Mouse (Mus musculus) liver, adult 2 months (tissue): Measurements from ENCODE around the gene Cnot8. TPM values are rescaled to one million over a fixed set of nuclear protein-coding genes. Genes with fewer than 3 reads are reported as not detected.

Experiments
- DNase-seq: peaks from one replicate; pipeline ENCODE4 v3.0.0-alpha.2; 2011; ENCODE audit warnings: low read depth, low spot score; ENCODE audit errors: extremely low read depth
- H3K27ac ChIP-seq: fragments of 200-500 bp; replicated peaks from 2 replicates; pipeline ENCODE4 v1.5.1; 2012; ENCODE audit warnings: low read depth, mild to moderate bottlenecking, control low read depth, inconsistent platforms, low read length; ENCODE audit not compliant: insufficient read depth
- H3K27me3 ChIP-seq: fragments of 200-500 bp; 2 replicates; pipeline ENCODE4 v1.6.1; 2012; ENCODE audit warnings: mild to moderate bottlenecking, moderate library complexity, low read length, inconsistent platforms; ENCODE audit not compliant: control insufficient read depth, insufficient read depth
- H3K36me3 ChIP-seq: fragments of 200-500 bp; 2 replicates; pipeline ENCODE4 v1.6.1; 2012; ENCODE audit warnings: low read length, inconsistent platforms; ENCODE audit not compliant: control insufficient read depth, insufficient read depth
- H3K4me1 ChIP-seq: fragments of 200-500 bp; 2 replicates; pipeline ENCODE4 v1.6.1; 2011; ENCODE audit warnings: low read length; ENCODE audit not compliant: control insufficient read depth, insufficient read depth
- H3K4me3 ChIP-seq: fragments of 200-500 bp; 2 replicates; pipeline ENCODE4 v1.5.1; 2011; ENCODE audit warnings: low read depth, mild to moderate bottlenecking, control low read depth, low read length, moderate library complexity; ENCODE audit not compliant: insufficient read depth
- H3K79me2 ChIP-seq: fragments of 200-500 bp; 2 replicates; pipeline ENCODE4 v1.6.1; 2012; ENCODE audit warnings: inconsistent platforms, mild to moderate bottlenecking, low read length, moderate library complexity; ENCODE audit not compliant: control insufficient read depth, insufficient read depth
- H3K9ac ChIP-seq: fragments of 200-500 bp; 2 replicates; pipeline ENCODE4 v1.6.1; 2012; ENCODE audit warnings: low read depth, mild to moderate bottlenecking, control low read depth, inconsistent platforms, low read length
- CTCF ChIP-seq: fragments of 200-500 bp; IDR thresholded peaks from 2 replicates; pipeline ENCODE4 v1.5.1; 2011; ENCODE audit warnings: low read depth, low read length, control low read depth
- POLR2A ChIP-seq: fragments of 200-500 bp; IDR thresholded peaks from 2 replicates; pipeline ENCODE4 v1.6.1; 2011; ENCODE audit warnings: low read length, control low read depth; ENCODE audit not compliant: insufficient read depth; ENCODE audit errors: extremely low read depth
- WGBS: fragments of 180-500 bp; shearing (Covaris S2); methylation state at CpG from one replicate; pipeline ENCODE4 v1.1.7; 2018; 5-methylcytosine and 5-hydroxymethylcytosine counted together
- polyA plus RNA-seq: library from polyadenylated mRNA; depleted of rRNA; stranded (reverse); fragments of >200 nt; gene quantifications from 2 replicates; pipeline ENCODE4 v1.2.3, GENCODE M21; 2012
- total RNA-seq: library from RNA; depleted of rRNA; stranded (reverse); fragments of >200 nt; gene quantifications from 2 replicates; pipeline ENCODE4 v1.2.3, GENCODE M21; 2014

Cnot8 gene
- total and polyA plus RNA-seq, 2 experiments, result 40.2 to 48.0 TPM

GRCm38 (mm10) chr11:58125021-58125420 is 21.1 kb downstream of the Cnot8 start:
- no peak for DNase-seq
- H3K27ac ChIP-seq, result no peak overlapping the region
- no peak for TF ChIP-seq POLR2A
- H3K4me3 ChIP-seq, result no peak overlapping the region
- H3K36me3 ChIP-seq, result peaks cover 23% of the 10 kb centered on the region; the same call in 1 of the 2 replicates
- H3K4me1 ChIP-seq, result peaks cover 7% of the 10 kb centered on the region
- WGBS, result 85% methylated on average over 11 of the region's 11 CpGs
- H3K9ac ChIP-seq, result no peak overlapping the region
- H3K27me3 ChIP-seq, result no peaks in the 10 kb centered on the region
- H3K79me2 ChIP-seq, result no peaks in the 10 kb centered on the region

GRCm38 (mm10) chr11:58126397-58127160 is 22.6 kb downstream of the Cnot8 start:
- DNase-seq, result peak; percentile 90
- Histone ChIP-seq H3K27me3 (no peaks in the 10 kb centered on the region), H3K27ac (peak overlapping the region; percentile 22), H3K36me3 (peaks cover 13% of the 10 kb centered on the region; the same call in 1 of the 2 replicates), H3K79me2 (no peaks in the 10 kb centered on the region), H3K4me1 (peaks cover 7% of the 10 kb centered on the region), H3K9ac (no peak overlapping the region), H3K4me3 (no peak overlapping the region)
- WGBS, result 28% methylated on average over 7 of the region's 7 CpGs
- TF ChIP-seq CTCF, result peak; percentile 56
- TF ChIP-seq POLR2A, result no peak

- H3K36me3 ChIP-seq, result peaks cover 16% of the 10 kb centered on the region; the same call in 1 of the 2 replicates
- no peak overlapping the region for H3K9ac ChIP-seq
- peak overlapping the region; percentile 82 for H3K27ac ChIP-seq
- no peak overlapping the region for H3K4me3 ChIP-seq
- H3K27me3 ChIP-seq, result no peaks in the 10 kb centered on the region
- H3K4me1 ChIP-seq, result peaks cover 7% of the 10 kb centered on the region
- 22% methylated on average over 2 of the region's 2 CpGs for WGBS
- peak; percentile 94 for DNase-seq
- H3K79me2 ChIP-seq, result no peaks in the 10 kb centered on the region
- TF ChIP-seq POLR2A, result no peak
Observed at GRCm38 (mm10) chr11:58127544-58127943, 23.6 kb downstream of the Cnot8 start.

- H3K36me3 ChIP-seq, result peaks cover 19% of the 10 kb centered on the region; the same call in 1 of the 2 replicates
- 91% methylated on average over 6 of the region's 6 CpGs for WGBS
- no peak for DNase-seq
Observed at GRCm38 (mm10) chr11:58129302-58129843, 25.4 kb downstream of the Cnot8 start.

GRCm38 (mm10) chr11:58132026-58132425 is 28.1 kb downstream of the Cnot8 start:
- 97% methylated on average over 3 of the region's 3 CpGs for WGBS
- H3K36me3 ChIP-seq, result peaks cover 30% of the 10 kb centered on the region
- H3K4me1 ChIP-seq, result peaks cover 5% of the 10 kb centered on the region
- H3K4me3 ChIP-seq, result no peak overlapping the region
- TF ChIP-seq POLR2A, result no peak
- no peak overlapping the region for H3K9ac ChIP-seq
- H3K27me3 ChIP-seq, result no peaks in the 10 kb centered on the region
- no peak overlapping the region for H3K27ac ChIP-seq
- H3K79me2 ChIP-seq, result no peaks in the 10 kb centered on the region
- DNase-seq, result no peak

More at GRCm38 (mm10) chr11:58129302-58129843, 25.4 kb downstream of the Cnot8 start:
- TF ChIP-seq CTCF, result no peak
- TF ChIP-seq POLR2A, result no peak
- Histone ChIP-seq H3K27ac (no peak overlapping the region), H3K27me3 (no peaks in the 10 kb centered on the region), H3K4me3 (no peak overlapping the region), H3K9ac (no peak overlapping the region), H3K4me1 (peaks cover 7% of the 10 kb centered on the region), H3K79me2 (no peaks in the 10 kb centered on the region)

GRCm38 (mm10) chr11:58134869-58135268 is 30.9 kb downstream of the Cnot8 start:
- Histone ChIP-seq H3K27ac (no peak overlapping the region), H3K4me1 (no peaks in the 10 kb centered on the region), H3K4me3 (no peak overlapping the region), H3K36me3 (peaks cover 37% of the 10 kb centered on the region), H3K79me2 (no peaks in the 10 kb centered on the region), H3K9ac (no peak overlapping the region), H3K27me3 (no peaks in the 10 kb centered on the region)
- TF ChIP-seq POLR2A (no peak), CTCF (no peak)
- no peak for DNase-seq
